Mouse (Mus musculus) central nervous system, embryonic 11.5 days (tissue): ENCODE data around the gene Immp2l. TPM values are rescaled to one million over a fixed set of nuclear protein-coding genes. Genes with fewer than 3 reads are reported as not detected.

Experiments used
- polyA plus RNA-seq: library from polyadenylated mRNA; depleted of rRNA; stranded (reverse); fragments of >200 nt; gene quantifications from 2 replicates; pipeline ENCODE4 v1.2.3, GENCODE M21; 2012; rRNA removed

The Immp2l gene
- polyA plus RNA-seq, result 4.7 and 5.6 TPM in 2 replicates

DNA sequence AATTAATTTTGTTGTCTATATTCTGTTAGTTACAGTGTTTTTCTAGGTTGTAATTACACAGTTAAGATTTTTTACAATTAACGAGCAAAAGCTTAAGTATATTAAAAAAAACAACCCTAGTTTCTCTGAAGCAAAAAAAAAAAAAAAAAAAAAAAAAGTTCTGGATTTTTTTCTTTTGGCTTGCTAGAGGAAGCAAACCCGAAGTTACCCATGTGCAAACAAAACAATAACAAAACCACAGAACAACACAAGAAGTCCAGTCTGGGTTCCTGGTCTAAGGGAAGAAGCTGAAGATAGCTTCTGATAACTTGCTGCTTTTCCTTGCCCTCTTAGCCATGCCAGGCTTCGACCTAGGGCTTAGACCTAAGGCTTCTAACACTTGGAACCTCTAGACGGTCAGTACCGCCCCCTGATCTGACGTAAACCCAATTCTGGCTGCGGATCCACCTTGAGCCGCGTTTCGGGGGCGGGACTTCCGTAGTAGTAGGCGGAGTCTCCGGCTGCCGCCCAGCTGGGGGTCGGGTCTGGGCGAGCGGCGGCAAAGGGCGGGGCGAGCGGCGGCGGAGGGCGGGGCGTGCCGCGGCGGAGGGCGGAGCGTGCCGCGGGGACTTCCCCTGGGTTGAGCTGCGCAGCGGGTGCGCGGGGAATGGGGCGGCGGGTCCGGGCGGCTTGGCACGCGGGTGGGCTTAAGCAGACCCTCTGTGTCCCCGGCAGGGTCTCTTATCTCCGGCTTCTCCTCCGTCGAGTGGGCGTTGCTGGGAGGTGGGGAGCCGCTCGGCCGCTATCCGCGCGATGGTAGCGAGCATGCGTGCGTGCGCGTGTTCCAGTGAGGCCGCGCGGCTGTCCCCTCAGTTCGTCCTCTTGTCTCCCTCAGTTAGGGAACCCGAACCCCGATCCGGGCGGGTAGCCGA is at the start of gene Immp2l:
TSS of gene Immp2l (plus strand) at position 580 of the 911 bp plus-strand sequence.

GRCm38 (mm10) chr12:41486331-41486730 is 462.4 kb downstream of the Immp2l start, which contains the start of gene Lrrn3:
Lrrn3 (minus strand) TSS chr12:41486431.

